Mouse (Mus musculus): ENCODE measurements around the gene Myo1g. TPM values are rescaled to one million over a fixed set of nuclear protein-coding genes. Genes with fewer than 3 reads are reported as not detected.

Gene Myo1g
- polyA plus RNA-seq, 1 experiment from 2014 or later, result 1.3 TPM

DNA sequence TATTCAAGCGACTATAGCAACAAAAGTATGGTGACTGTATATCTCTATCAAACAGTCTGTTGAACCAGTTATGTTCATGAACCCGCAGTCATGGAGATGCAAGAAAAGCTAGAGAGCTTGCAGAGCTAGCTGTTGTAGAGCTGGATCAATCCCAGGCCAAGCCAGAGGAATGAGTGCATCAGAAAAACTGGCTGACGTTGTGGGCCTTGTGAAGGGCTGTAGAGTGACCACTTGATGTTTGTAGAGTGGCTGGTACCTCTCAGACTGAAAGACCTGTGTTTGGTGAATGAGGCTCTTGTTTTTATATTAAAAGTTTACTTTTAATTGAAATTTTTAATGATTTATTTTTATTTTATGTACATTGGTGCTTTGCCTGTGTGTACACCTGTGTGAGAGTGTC lies 29.4 kb upstream of the Myo1g start:
- Histone ChIP-seq H3K4me2 (no peak overlapping the region), H3K27ac (no peak overlapping the region), H3K4me1 (peaks cover 17% of the 10 kb centered on the region), H3K27me3 (no peaks in the 10 kb centered on the region), H3K9ac (no peak overlapping the region), H3K9me3 (no peaks in the 10 kb centered on the region), H3K4me3 (no peak overlapping the region), H3K36me3 (peaks cover 18% of the 10 kb centered on the region)
- 92% methylated on average over 3 of the region's 3 CpGs for WGBS
- ATAC-seq (ENCODE audit: insufficient number of reproducible peaks, insufficient read depth, low FRiP score, low TSS enrichment, low read depth), result no peak

- WGBS, result 93% methylated on average over 2 of the region's 2 CpGs
- Histone ChIP-seq H3K4me2 (no peak overlapping the region), H3K9ac (no peak overlapping the region), H3K27me3 (no peaks in the 10 kb centered on the region), H3K4me3 (no peak overlapping the region), H3K36me3 (peaks cover 18% of the 10 kb centered on the region), H3K9me3 (no peaks in the 10 kb centered on the region), H3K27ac (no peak overlapping the region), H3K4me1 (peaks cover 14% of the 10 kb centered on the region)
- ATAC-seq (ENCODE audit: insufficient number of reproducible peaks, insufficient read depth, low FRiP score, low TSS enrichment, low read depth), result no peak
Measured at GRCm38 (mm10) chr11:6549770-6550169, 29.0 kb upstream of the Myo1g start.

DNA sequence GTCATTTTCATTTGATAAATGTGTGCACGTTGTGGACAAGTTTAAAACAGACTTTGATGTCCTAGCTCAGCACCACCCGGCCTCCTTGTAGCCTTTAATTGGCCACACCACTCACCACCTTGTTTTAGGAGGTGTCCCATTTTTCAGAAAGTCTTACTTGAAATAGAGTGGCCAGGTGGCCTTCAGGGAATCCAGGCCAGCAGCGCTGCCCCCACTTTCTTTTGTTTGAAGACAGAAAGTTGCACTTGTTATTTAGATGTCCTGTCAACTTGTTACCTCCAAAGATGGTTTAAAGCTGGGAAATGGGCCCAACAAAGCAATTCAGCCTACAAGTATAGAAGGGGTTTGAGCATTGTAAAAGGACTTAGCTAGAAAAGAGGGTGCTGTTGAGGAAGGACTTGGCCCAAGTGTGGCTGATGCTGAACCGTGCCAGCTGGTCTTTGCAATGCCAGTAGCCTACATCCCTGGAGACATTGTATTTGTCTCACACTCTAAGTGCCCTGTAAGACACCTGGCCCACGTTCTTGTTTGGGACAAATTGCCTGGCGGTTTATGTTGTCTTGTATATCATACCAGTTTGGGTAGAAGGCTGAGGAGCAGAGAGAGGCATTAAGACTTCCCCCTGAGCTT lies 27.0 kb upstream of the Myo1g start:
- Histone ChIP-seq H3K4me3 (peak overlapping the region; percentile 70), H3K4me1 (peaks cover 15% of the 10 kb centered on the region), H3K4me2 (peak overlapping the region; percentile 74), H3K36me3 (peaks cover 10% of the 10 kb centered on the region), H3K9ac (peak overlapping the region; percentile 87), H3K27me3 (no peaks in the 10 kb centered on the region), H3K27ac (peak overlapping the region; percentile 98), H3K9me3 (no peaks in the 10 kb centered on the region)
- ATAC-seq (ENCODE audit: insufficient number of reproducible peaks, insufficient read depth, low FRiP score, low TSS enrichment, low read depth), result no peak
- WGBS, result 33% methylated on average over 6 of the region's 6 CpGs

DNA sequence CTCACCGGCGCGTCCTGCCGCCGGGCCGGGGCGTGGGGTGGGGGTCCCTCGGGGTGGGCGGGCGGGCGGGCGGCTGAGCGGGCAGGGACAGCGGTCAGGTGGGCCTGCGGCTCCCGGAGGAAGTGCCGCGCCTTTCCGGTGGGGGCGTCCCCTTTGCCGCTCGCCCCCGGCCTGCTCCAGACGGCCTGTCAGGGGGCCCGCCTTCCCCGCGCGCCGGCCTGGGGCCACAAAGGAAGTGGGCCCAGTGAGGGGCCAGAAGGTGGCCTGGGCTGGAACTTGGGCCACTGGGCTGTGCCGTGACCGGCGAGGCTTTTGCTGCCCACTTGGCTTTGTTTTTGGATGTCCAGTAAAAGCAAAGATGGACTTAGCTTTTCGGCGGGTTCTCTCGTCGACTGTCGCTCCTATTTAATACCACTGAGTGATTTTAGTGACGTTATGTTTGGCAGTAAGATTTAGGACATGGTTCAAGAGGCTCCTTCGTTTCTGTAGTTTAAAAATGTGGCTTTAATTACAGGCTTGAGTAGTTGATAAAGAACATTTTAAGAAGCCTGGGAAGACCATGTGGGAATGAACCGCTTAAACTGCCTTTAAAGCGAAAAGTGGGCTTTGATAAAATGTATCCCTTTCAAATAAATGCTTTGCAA lies 26.4 kb upstream of the Myo1g start:
- Histone ChIP-seq H3K9ac (peak overlapping the region; percentile 87), H3K4me1 (peaks cover 15% of the 10 kb centered on the region), H3K36me3 (peaks cover 5% of the 10 kb centered on the region; the same call in 1 of the 2 replicates), H3K4me3 (peak overlapping the region; percentile 70), H3K27ac (peak overlapping the region; percentile 98), H3K9me3 (no peaks in the 10 kb centered on the region), H3K27me3 (no peaks in the 10 kb centered on the region), H3K4me2 (peak overlapping the region; percentile 74)
- under 1% methylated on average over 28 of the region's 41 CpGs for WGBS
- ATAC-seq (ENCODE audit: insufficient number of reproducible peaks, insufficient read depth, low FRiP score, low TSS enrichment, low read depth), result peak; percentile 62; the same call in 1 of the 2 replicates

- Histone ChIP-seq H3K27ac (peak within 1 kb of the TSS; percentile 98), H3K4me1 (peaks cover 15% of the 10 kb centered on the region), H3K9ac (peak within 1 kb of the TSS; percentile 87), H3K4me2 (peak within 1 kb of the TSS; percentile 74), H3K36me3 (0 out of 2 replicates have a peak, but pooled peaks cover under 1% of the 10 kb centered on the region), H3K27me3 (no peaks in the 10 kb centered on the region), H3K4me3 (peak within 1 kb of the TSS; percentile 70), H3K9me3 (no peaks in the 10 kb centered on the region)
- WGBS, result under 1% methylated on average over 31 of the region's 57 CpGs
- ATAC-seq (ENCODE audit: insufficient number of reproducible peaks, insufficient read depth, low FRiP score, low TSS enrichment, low read depth), result peak; percentile 91
Measured at GRCm38 (mm10) chr11:6546205-6547013, 25.6 kb upstream of the Myo1g start, which contains the start of gene Ccm2. TSS of gene Ccm2 (plus strand) at chr11:6546887.

DNA sequence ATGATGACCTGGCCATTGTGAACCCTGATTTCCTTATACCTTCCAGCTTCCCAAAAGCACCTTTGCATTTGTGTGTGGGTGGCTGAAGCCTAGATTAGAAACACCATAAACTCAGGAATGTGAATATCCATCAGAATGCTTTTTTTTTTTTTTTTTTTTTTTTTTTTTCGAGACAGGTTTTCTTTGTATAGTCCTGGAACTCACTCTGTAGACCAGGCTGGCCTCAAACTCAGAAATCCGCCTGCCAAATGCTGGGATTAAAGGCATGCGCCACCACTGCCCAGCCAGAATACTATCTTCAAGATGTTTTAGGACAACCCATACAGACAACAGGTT lies 25.1 kb upstream of the Myo1g start:
- no peak for ATAC-seq (ENCODE audit: insufficient number of reproducible peaks, insufficient read depth, low FRiP score, low TSS enrichment, low read depth)
- Histone ChIP-seq H3K9ac (peak overlapping the region; percentile 87), H3K27ac (peak overlapping the region; percentile 98), H3K9me3 (no peaks in the 10 kb centered on the region), H3K27me3 (no peaks in the 10 kb centered on the region), H3K36me3 (no peaks in the 10 kb centered on the region), H3K4me2 (peak overlapping the region; percentile 74), H3K4me1 (peaks cover 15% of the 10 kb centered on the region), H3K4me3 (peak overlapping the region; percentile 70)
- 22% methylated on average over 3 of the region's 3 CpGs for WGBS

DNA sequence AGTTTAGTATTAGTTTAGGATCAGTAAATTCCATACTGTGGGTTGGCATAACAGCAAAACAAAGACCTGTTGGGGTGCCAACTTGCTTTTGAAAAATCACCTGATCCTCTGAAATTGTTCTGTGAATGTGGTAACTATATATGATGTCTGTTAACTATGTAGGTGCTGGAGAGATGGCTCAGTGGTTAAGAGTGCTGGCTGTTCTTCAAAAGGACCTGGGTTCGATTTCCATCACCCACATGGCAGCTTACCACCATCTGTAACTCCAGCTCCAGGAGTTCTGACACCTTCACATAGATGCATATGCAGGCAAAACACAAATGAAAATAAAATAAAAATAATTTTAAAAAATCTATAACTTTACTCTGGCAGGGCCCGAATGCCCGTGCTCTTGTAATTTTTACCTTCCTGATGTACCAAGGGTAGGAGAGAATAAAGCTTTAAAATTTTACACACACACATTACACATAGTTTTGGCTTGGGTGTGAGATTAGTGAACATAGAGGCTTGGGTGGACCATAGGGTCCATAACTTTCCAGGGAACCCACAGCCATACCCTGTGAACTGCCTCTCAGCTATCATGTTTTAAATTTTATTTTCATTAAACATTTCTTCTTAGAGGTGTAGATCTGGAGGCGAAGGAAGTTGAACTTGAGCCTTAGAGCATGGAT lies 24.6 kb upstream of the Myo1g start:
- no peak overlapping the region for H3K4me3 ChIP-seq
- H3K4me2 ChIP-seq, result no peak overlapping the region
- WGBS, result 92% methylated on average over 4 of the region's 4 CpGs
- H3K9me3 ChIP-seq, result no peaks in the 10 kb centered on the region
- H3K36me3 ChIP-seq, result no peaks in the 10 kb centered on the region
- no peak for ATAC-seq (ENCODE audit: insufficient number of reproducible peaks, insufficient read depth, low FRiP score, low TSS enrichment, low read depth)
- H3K27ac ChIP-seq, result 0 out of 2 replicates have a peak overlapping the region, but pooled peaks have one; percentile 98
- no peak overlapping the region for H3K9ac ChIP-seq
- H3K4me1 ChIP-seq, result peaks cover 15% of the 10 kb centered on the region
- no peaks in the 10 kb centered on the region for H3K27me3 ChIP-seq

DNA sequence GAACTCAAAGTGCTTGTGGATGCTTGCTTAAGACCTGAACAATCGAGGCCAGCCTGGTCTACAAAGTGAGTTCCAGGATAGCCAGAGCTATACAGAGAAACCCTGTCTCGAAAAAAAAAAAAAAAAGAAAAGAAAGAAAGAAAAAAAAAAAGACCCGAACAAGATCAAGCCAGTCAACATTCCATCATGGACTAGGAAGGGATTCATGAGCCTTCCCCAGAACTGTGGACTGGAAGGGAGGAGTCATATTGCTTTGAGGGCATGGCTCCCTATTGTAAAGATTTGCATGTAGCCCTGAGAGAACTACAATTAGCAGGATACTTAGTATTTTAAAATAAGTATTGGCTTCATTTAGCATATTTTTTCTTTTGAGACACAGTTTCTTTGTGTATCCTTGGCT lies 23.9 kb upstream of the Myo1g start:
- Histone ChIP-seq H3K4me3 (no peak overlapping the region), H3K9ac (no peak overlapping the region), H3K36me3 (no peaks in the 10 kb centered on the region), H3K4me2 (no peak overlapping the region), H3K27me3 (no peaks in the 10 kb centered on the region), H3K9me3 (no peaks in the 10 kb centered on the region), H3K27ac (no peak overlapping the region), H3K4me1 (peaks cover 15% of the 10 kb centered on the region)
- 74% methylated on average over 3 of the region's 3 CpGs for WGBS
- ATAC-seq (ENCODE audit: insufficient number of reproducible peaks, insufficient read depth, low FRiP score, low TSS enrichment, low read depth), result no peak

GRCm38 (mm10) chr11:6530746-6531145 lies 10.0 kb upstream of the Myo1g start:
- Histone ChIP-seq H3K4me1 (peaks cover 10% of the 10 kb centered on the region; the same call in 1 of the 2 replicates), H3K36me3 (peaks cover 9% of the 10 kb centered on the region), H3K9me3 (no peaks in the 10 kb centered on the region), H3K27me3 (no peaks in the 10 kb centered on the region), H3K27ac (no peak overlapping the region), H3K4me2 (no peak overlapping the region), H3K4me3 (no peak overlapping the region), H3K9ac (no peak overlapping the region)
- ATAC-seq (ENCODE audit: insufficient number of reproducible peaks, insufficient read depth, low FRiP score, low TSS enrichment, low read depth), result no peak
- WGBS, result 90% methylated on average over 3 of the region's 3 CpGs

DNA sequence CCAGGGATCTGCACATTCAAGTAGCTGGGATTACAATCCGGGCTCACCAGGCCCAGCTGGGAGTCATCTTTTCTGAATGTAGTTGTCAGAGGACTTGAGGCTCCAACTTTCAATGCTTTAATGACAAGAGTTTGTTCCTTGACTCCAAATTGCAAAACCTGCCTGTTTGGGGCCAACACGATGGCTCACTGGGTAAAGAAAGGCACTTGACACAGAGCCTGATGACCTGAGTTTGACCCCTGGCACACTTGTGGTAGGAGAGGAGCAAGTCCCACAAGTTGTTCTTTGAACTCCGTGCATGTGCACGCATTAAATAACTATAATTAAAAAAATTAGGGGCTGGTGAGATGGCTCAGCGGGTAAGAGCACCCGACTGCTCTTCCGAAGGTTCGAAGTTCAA lies 9.2 kb upstream of the Myo1g start:
- no peaks in the 10 kb centered on the region for H3K9me3 ChIP-seq
- no peak overlapping the region for H3K9ac ChIP-seq
- no peak overlapping the region for H3K4me2 ChIP-seq
- ATAC-seq (ENCODE audit: insufficient number of reproducible peaks, insufficient read depth, low FRiP score, low TSS enrichment, low read depth), result no peak
- H3K4me3 ChIP-seq, result no peak overlapping the region
- 85% methylated on average over 8 of the region's 8 CpGs for WGBS
- H3K27ac ChIP-seq, result no peak overlapping the region
- no peaks in the 10 kb centered on the region for H3K27me3 ChIP-seq
- H3K4me1 ChIP-seq, result peaks cover 10% of the 10 kb centered on the region; the same call in 1 of the 2 replicates
- H3K36me3 ChIP-seq, result peaks cover 17% of the 10 kb centered on the region
